Mouse (Mus musculus) thymus, postnatal 10 days (tissue): Measurements from ENCODE around the gene Ppp2ca.
"Not testable (repeated sequence)": the region's sequence is repeated elsewhere in the genome, so short reads cannot be mapped to it uniquely, and the experiment has no call there.

ENCODE experiments used
- DNase-seq, 2 experiments: peaks; one replicate each; pipeline ENCODE4 v3.0.0; 2021; ENCODE audit warnings: low spot score in 2 of 2

Gene Ppp2ca

GRCm38 (mm10) chr11:52130451-52131068 is 32.1 kb downstream of the Ppp2ca start:
- DNase-seq: no peak

DNA sequence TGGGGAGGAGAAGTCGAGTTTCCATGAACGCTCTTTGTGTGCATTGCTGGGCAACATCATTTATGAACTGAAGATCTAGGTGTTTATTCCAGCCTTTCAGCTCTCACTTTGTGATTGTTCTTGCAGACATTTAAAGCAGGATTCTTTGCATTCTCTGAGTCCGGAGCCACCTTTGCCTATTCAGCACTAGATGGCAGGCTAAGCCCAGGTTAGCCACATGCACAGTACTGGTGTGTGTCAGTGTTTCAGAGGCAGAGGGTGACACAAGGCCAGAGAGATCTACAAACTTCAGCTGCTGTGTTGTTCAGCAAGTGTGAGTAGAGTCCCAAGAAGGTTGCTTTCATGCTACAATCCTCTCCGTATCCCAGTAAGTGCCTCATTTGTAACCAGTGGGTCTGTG is 45.2 kb downstream of the Ppp2ca start:
- peak; percentile 18 to 40 for DNase-seq

DNA sequence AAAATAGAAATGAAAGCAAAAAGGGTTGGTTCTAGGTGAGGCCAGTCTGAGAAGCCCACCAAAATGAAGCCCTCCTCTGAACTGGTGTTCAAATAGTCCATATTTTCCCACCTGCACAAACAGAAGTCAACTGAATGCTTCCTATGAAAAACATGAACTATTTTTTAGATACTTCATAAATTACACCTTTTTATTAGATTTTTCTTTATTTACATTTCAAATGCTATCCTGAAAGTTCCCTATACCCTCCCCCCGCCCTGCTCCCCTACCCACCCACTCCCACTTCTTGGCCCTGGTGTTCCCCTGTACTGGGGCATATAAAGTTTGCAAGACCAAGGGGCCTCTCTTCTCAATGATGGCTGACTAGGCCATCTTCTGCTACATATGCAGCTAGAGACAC is 46.9 kb downstream of the Ppp2ca start, which contains the start of gene Olfr1373:
Gene Olfr1373 (minus strand): TSS at position 101 of the 400 bp plus-strand sequence.
- DNase-seq: not testable (repeated sequence)

GRCm38 (mm10) chr11:52163926-52164325 is 65.4 kb downstream of the Ppp2ca start:
- no peak for DNase-seq

- DNase-seq: peak in 1 of 2 experiments; percentile 33
These were observed 68.6 kb downstream of the Ppp2ca start for GRCm38 (mm10) chr11:52167126-52167525.

- DNase-seq: not testable (repeated sequence)
These were observed 69.4 kb downstream of the Ppp2ca start for GRCm38 (mm10) chr11:52167901-52168302.

DNA sequence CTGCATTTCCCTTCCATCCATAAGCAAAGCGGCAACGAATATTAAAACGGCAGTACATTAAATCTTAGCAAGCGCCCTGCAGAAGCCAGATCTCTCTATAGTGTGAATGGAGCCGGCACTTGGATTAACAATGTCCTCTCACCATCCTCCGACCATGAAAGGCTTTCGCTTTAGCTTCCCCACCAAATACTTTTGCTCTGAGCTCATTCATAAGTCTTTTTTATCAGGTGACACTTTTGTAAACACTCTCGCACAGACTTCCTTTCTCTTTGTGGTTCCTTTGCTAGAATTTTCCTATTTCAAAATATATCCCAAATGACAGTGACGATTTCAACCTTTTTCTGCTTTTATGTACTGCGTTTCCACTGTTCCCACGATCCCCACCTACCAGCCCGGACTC is 70.0 kb downstream of the Ppp2ca start:
- no peak for DNase-seq
